Mouse (Mus musculus) embryonic fibroblast, embryonic 13.5 days (primary cell): ENCODE measurements around the gene Atp6v1fnb.

Experiments used
- CTCF ChIP-seq: IDR thresholded peaks from 2 replicates; pipeline ENCODE4 v1.5.1; 2011; ENCODE audit warnings: mild to moderate bottlenecking, control low read depth, low read length, moderate library complexity, borderline replicate concordance; ENCODE audit not compliant: insufficient read depth
- POLR2A ChIP-seq: IDR thresholded peaks from 2 replicates; pipeline ENCODE4 v1.6.1; 2011; ENCODE audit warnings: low read depth, mild to moderate bottlenecking, control low read depth, low read length, moderate library complexity

- TF ChIP-seq CTCF, result no peak
- TF ChIP-seq POLR2A, result no peak
These were observed 14.7 kb downstream of the Atp6v1fnb start for GRCm38 (mm10) chr6:29485951-29486350.
